Mouse (Mus musculus) kidney, adult 2 months (tissue): ENCODE data around the gene Akt1.

ENCODE experiments used
- CTCF ChIP-seq: fragments of 200-500 bp; conservative IDR thresholded peaks from 2 replicates; pipeline ENCODE4 v1.5.1; 2011; ENCODE audit warnings: low read depth, mild to moderate bottlenecking, control low read depth, low read length, moderate library complexity, mixed read lengths; ENCODE audit not compliant: insufficient read depth, insufficient read length
- POLR2A ChIP-seq: fragments of 200-500 bp; IDR thresholded peaks from one replicate; pipeline ENCODE4 v1.6.1; 2011; ENCODE audit warnings: low read depth, low read length, control low read depth

DNA sequence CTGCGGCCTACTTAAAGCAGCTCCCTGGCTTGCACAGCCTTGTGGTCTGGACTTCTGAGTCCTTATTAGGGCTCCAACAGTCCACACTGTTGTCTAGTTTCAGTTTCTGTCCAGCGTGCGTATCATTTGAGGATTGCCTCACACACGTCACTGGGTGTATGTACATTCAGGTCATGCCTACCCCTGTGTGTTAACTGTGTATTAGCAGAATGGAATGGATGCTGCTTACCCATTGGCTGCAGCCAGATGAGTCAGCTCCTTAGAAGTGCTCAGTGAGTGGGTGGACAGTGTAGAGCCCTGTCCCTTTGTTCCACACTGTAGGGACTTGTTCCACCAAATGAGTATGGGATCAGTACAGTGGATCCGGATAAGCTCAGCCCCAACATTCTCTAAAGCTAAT, 26.6 kb downstream of the Akt1 start:
- no peak for TF ChIP-seq POLR2A
- no peak for TF ChIP-seq CTCF
